Mouse (Mus musculus) liver, embryonic 14.5 days (tissue): ENCODE measurements around the gene Uqcc2. TPM values are rescaled to one million over a fixed set of nuclear protein-coding genes. Genes with fewer than 3 reads are reported as not detected.

Source experiments
- ATAC-seq: fragments of 200-750 bp; cut with Nextera tagmentation; 2 replicates; pipeline ENCODE4 v1.8.0; 2017; ENCODE audit warnings: moderate number of reproducible peaks, mild to moderate bottlenecking, moderate library complexity; ENCODE audit not compliant: insufficient read depth
- DNase-seq, 3 experiments: peaks; one replicate each; pipeline ENCODE4 v3.0.0-alpha.2; 2012 to 2013; ENCODE audit warnings: low read depth in 3 of 3, low spot score in 3 of 3
- H3K27ac ChIP-seq: fragments of 300-500 bp; sonication (generic); 2 replicates; pipeline ENCODE4 v1.5.1; 2014; ENCODE audit warnings: moderate library complexity, mild to moderate bottlenecking, control low read depth, inconsistent platforms
- H3K27me3 ChIP-seq: fragments of 300-500 bp; sonication (generic); 2 replicates; pipeline ENCODE4 v1.6.1; 2014; ENCODE audit warnings: mild to moderate bottlenecking, low read length, moderate library complexity; ENCODE audit not compliant: control insufficient read depth, insufficient read depth
- H3K36me3 ChIP-seq: fragments of 300-500 bp; sonication (generic); replicated peaks from 2 replicates; pipeline ENCODE4 v1.6.1; 2014; ENCODE audit warnings: low read depth; ENCODE audit not compliant: control insufficient read depth, insufficient read depth
- H3K4me1 ChIP-seq, 2 experiments: fragments of 200-500 bp in 1 of 2; fragments of 300-500 bp in 1 of 2; sonication (generic) in 1 of 2; replicated peaks; 2 replicates each; pipeline ENCODE4 v1.6.1; 2012 to 2014; ENCODE audit warnings: antibody characterized with exemption in 1 of 2, inconsistent platforms in 1 of 2, low read length in 1 of 2; ENCODE audit not compliant: control insufficient read depth in 2 of 2, insufficient read depth in 2 of 2
- H3K4me2 ChIP-seq: fragments of 300-500 bp; sonication (generic); 2 replicates; pipeline ENCODE4 v1.6.1; 2014; ENCODE audit warnings: low read depth, mild to moderate bottlenecking, control low read depth, moderate library complexity
- H3K4me3 ChIP-seq, 2 experiments: fragments of 200-500 bp in 1 of 2; fragments of 300-500 bp in 1 of 2; sonication (generic) in 1 of 2; 2 replicates each; pipeline ENCODE4 v1.5.1; 2012 to 2014; ENCODE audit warnings: low read depth in 2 of 2, low read length in 2 of 2, mild to moderate bottlenecking in 2 of 2, control low read depth in 1 of 2, inconsistent platforms in 1 of 2, moderate library complexity in 1 of 2; ENCODE audit not compliant: insufficient read depth in 1 of 2
- H3K9ac ChIP-seq: fragments of 300-500 bp; sonication (generic); replicated peaks from 2 replicates; pipeline ENCODE4 v1.6.1; 2014; ENCODE audit warnings: mild to moderate bottlenecking, control low read depth, moderate library complexity
- H3K9me3 ChIP-seq: fragments of 300-500 bp; sonication (generic); 2 replicates; pipeline ENCODE4 v1.6.1; 2016; ENCODE audit warnings: low read length, mixed read lengths; ENCODE audit not compliant: control insufficient read depth
- CTCF ChIP-seq: IDR thresholded peaks from 2 replicates; pipeline ENCODE4 v1.5.1; 2016; ENCODE audit warnings: antibody characterized with exemption, low read depth, control low read depth
- EP300 ChIP-seq: IDR thresholded peaks from 2 replicates; pipeline ENCODE4 v1.6.1; 2016; ENCODE audit warnings: antibody characterized with exemption, low read depth
- WGBS: fragments of 180-500 bp; shearing (Covaris S2); extraction: QIAGEN DNeasy Blood & Tissue Kit; methylation state at CpG from one replicate; pipeline ENCODE4 v1.1.7; 2014; ENCODE audit not compliant: insufficient replicate concordance; 5-methylcytosine and 5-hydroxymethylcytosine counted together
- polyA plus RNA-seq, 2 experiments: library from polyadenylated mRNA; depleted of rRNA in 1 of 2; stranded (reverse) in 1 of 2; unstranded in 1 of 2; fragments of >200 nt; fragmentation: Nextera tagmentation in 1 of 2; extraction: Ambion mirVana in 1 of 2; gene quantifications; 2 replicates each; pipeline versions ENCODE4 v1.2.1 to v1.2.3; 2012 to 2014

Uqcc2 gene
- polyA plus RNA-seq (2012; rRNA removed), result 73.6 and 129 TPM in 2 replicates
- 204 and 208 TPM in 2 replicates for polyA plus RNA-seq (2014; fragmentation: Nextera tagmentation; extraction: Ambion mirVana)

GRCm38 (mm10) chr17:27133551-27134141 is at the start of gene Uqcc2:
Gene Uqcc2 (minus strand): TSS chr17:27133916.
- Histone ChIP-seq H3K36me3 (no peaks in the 10 kb centered on the region), H3K9ac (peak within 1 kb of the TSS; percentile 66), H3K4me3 (peak within 1 kb of the TSS; percentile 76 to 77), H3K4me2 (peak within 1 kb of the TSS; percentile 76), H3K4me1 (peaks cover 16 to 24% of the 10 kb centered on the region in 2 experiments), H3K27ac (peak within 1 kb of the TSS; percentile 43), H3K9me3 (no peaks in the 10 kb centered on the region), H3K27me3 (no peaks in the 10 kb centered on the region)
- DNase-seq, result peak; percentile 82 to 94 (median 86)
- 0% methylated on average over 46 of the region's 46 CpGs for WGBS
- TF ChIP-seq EP300 (no peak), CTCF (peak; percentile 90)
- peak; percentile 93 for ATAC-seq

GRCm38 (mm10) chr17:27182401-27182800 is 48.7 kb upstream of the Uqcc2 start:
- H3K9me3 ChIP-seq, result peaks cover 3% of the 10 kb centered on the region
- no peaks in the 10 kb centered on the region for H3K36me3 ChIP-seq
- no peaks in the 10 kb centered on the region for H3K27me3 ChIP-seq
- H3K4me1 ChIP-seq, result peaks cover 13 to 17% of the 10 kb centered on the region in 2 experiments
- ATAC-seq (no peak), DNase-seq (no peak)
- WGBS, result 78% methylated on average over 5 of the region's 5 CpGs
- TF ChIP-seq CTCF (no peak), EP300 (no peak)
- H3K4me2 ChIP-seq, result no peak overlapping the region
- no peak overlapping the region for H3K9ac ChIP-seq
- no peak overlapping the region for H3K27ac ChIP-seq
- H3K4me3 ChIP-seq, result no peak overlapping the region

GRCm38 (mm10) chr17:27181666-27182065 is 48.0 kb upstream of the Uqcc2 start:
- TF ChIP-seq EP300 (no peak), CTCF (peak; percentile 67)
- Histone ChIP-seq H3K9ac (no peak overlapping the region), H3K27ac (no peak overlapping the region), H3K4me1 (peaks cover 13 to 17% of the 10 kb centered on the region in 2 experiments), H3K4me2 (no peak overlapping the region), H3K4me3 (no peak overlapping the region), H3K36me3 (no peaks in the 10 kb centered on the region), H3K9me3 (peaks cover 3% of the 10 kb centered on the region), H3K27me3 (no peaks in the 10 kb centered on the region)
- DNase-seq, result no peak
- 31% methylated on average over 3 of the region's 3 CpGs for WGBS
- peak; percentile 24; the same call in 1 of the 2 replicates for ATAC-seq

GRCm38 (mm10) chr17:27179681-27180280 is 46.1 kb upstream of the Uqcc2 start:
- H3K4me1 ChIP-seq, result peaks cover 13 to 17% of the 10 kb centered on the region in 2 experiments
- ATAC-seq (no peak), DNase-seq (no peak)
- peaks cover 3% of the 10 kb centered on the region for H3K9me3 ChIP-seq
- no peak overlapping the region for H3K4me2 ChIP-seq
- H3K27me3 ChIP-seq, result no peaks in the 10 kb centered on the region
- no peak overlapping the region for H3K27ac ChIP-seq
- TF ChIP-seq EP300 (no peak), CTCF (no peak)
- 43% methylated on average over 12 of the region's 12 CpGs for WGBS
- no peak overlapping the region for H3K4me3 ChIP-seq
- H3K36me3 ChIP-seq, result no peaks in the 10 kb centered on the region
- no peak overlapping the region for H3K9ac ChIP-seq

GRCm38 (mm10) chr17:27178427-27179177 is 44.9 kb upstream of the Uqcc2 start:
- Histone ChIP-seq H3K9ac (no peak overlapping the region), H3K9me3 (peaks cover 3% of the 10 kb centered on the region), H3K27ac (no peak overlapping the region), H3K36me3 (no peaks in the 10 kb centered on the region), H3K4me1 (peaks cover 6 to 13% of the 10 kb centered on the region in 2 experiments), H3K27me3 (no peaks in the 10 kb centered on the region), H3K4me3 (no peak overlapping the region), H3K4me2 (no peak overlapping the region)
- TF ChIP-seq CTCF (no peak), EP300 (0 out of 2 replicates have a peak, but pooled peaks have one; percentile 14)
- ATAC-seq (0 out of 2 replicates have a peak, but pooled peaks have one; percentile 45), DNase-seq (no peak)
- WGBS, result 73% methylated on average over 17 of the region's 17 CpGs
